Mouse (Mus musculus) cerebellum, adult 2 months (tissue): ENCODE measurements around the gene Ucn2.

Experiments used
- CTCF ChIP-seq: fragments of 200-500 bp; IDR thresholded peaks from 2 replicates; pipeline ENCODE4 v1.5.1; 2011; ENCODE audit warnings: low read depth, mild to moderate bottlenecking, control low read depth, low read length, moderate library complexity, borderline replicate concordance; ENCODE audit not compliant: insufficient read depth
- POLR2A ChIP-seq: fragments of 200-500 bp; IDR thresholded peaks from 2 replicates; pipeline ENCODE4 v1.6.1; 2011; ENCODE audit warnings: low read length, control low read depth, borderline replicate concordance; ENCODE audit not compliant: insufficient read depth

- no peak for TF ChIP-seq CTCF
- no peak for TF ChIP-seq POLR2A
Observed at GRCm38 (mm10) chr9:109016973-109017604, 31.3 kb downstream of the Ucn2 start.
